Mouse (Mus musculus) naive thymus-derived CD4-positive, alpha-beta T cell, adult 2 months (primary cell): ENCODE results near the gene Cfap221.

Experiments used
- DNase-seq: peaks from one replicate; pipeline ENCODE4 v3.0.0-alpha.2; 2011; ENCODE audit warnings: low read depth

Cfap221 gene

DNA sequence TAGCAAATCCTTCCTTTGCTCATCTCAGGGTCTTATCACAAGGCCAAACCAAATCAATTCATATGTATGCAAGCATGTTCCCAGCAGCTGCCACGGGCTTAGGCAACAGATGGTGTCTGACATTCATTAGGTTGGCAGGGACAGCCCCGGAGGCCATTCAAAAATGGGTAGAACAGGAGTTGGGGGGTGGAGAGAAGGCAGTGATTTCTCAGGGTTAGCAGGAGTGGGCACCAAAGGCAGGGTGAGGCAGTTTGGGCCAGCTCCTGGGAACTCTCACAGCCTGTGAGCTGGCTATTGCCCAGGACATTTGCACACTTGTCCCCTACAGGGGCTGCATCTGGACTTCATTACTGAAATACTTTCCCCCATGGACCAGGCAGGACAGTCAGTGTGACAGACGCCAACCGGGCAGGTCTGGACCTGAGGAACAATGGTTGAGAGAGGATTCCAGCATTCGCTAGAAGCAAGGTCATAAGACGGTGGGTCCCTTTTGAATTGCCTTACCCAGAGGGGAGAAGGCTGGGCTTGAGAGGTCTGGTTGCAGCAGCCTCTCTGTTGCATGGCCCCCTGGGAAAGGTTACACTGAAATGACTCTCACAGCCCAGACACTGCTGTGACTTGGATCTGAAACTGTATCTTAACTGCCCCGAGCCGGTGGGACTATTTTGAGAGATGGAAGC is 94.3 kb downstream of the Cfap221 start:
- no peak for DNase-seq

DNA sequence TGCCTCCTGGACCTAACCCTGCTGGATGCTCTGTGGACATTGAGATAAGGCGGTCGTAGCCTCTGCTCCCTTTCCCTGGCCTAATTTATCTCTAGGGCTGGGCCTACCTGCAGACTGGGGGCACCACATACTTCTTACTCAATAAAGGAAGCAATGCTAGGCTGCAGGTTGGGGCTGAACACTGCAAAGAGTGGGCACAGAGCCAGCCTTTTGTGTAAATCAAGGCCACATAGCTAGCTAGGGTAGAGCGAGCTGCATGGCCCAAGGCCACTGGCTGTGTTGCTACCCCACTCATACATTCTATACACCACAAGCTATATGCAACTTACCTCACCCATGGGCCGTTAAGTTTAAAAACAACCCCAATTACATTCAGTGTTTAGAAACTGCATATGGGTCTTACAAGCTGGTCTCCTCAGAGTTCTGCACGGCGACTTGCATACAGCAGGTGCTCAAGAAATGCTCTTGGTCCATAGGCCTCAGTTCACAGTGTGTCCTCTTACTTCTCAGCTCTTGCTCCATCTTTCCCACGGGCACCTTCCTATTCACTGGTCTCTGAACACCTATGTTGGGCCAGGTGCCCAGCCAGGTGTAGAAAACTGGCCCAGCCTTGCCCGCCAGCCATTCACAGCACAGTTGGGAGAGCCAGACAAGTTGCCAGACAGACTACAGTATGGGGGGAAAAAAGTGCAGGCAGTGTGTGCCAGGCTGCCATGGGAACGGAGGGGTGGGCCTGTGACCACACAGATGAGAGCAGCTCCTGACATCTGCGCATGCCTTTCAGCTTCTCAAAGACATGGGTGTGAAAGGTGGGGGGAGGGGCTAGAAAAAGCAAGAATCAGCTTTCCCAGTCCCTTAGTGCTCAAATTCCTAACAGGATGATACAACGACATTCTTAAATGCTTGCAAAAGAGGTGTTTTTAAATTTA is 97.6 kb downstream of the Cfap221 start:
- no peak for DNase-seq

DNA sequence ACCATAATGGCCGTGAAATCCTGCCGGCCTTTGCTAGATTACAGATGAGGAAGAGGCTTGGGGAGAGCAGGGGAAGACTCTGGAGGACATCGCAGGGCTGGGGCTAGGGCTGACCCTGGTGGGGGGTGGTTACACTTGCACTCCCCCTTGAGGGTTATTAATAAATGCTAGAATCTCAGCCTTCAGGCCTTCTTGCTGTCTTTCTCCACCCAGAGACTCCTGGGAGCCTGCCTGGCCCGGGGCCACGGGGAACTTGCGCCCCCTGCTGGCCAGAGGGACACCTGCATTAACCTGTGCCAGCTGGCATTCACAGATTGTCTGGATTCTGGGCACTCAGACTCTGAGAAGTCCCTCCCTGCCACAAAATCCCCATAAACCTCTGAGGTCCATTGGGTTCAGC is 102.1 kb downstream of the Cfap221 start:
- peak; percentile 75 for DNase-seq

DNA sequence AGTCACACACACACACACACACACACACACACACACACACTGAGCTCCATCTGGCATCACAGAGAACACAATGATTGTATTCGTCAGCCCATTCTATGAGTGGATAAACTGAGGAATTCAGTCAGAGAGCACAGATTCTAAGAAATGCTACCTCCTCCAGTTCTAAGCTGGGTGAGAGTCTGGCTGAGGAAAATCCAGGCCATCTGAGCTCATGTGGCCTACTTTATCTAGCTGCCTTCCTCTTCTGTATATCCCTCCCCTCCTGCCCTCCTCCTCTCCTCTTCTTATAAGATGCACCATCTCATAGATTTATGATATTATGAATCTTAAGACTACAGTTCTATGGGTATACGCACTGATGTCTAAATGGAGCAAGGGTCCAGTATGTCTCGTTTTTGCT is 103.4 kb downstream of the Cfap221 start:
- DNase-seq, result no peak

DNA sequence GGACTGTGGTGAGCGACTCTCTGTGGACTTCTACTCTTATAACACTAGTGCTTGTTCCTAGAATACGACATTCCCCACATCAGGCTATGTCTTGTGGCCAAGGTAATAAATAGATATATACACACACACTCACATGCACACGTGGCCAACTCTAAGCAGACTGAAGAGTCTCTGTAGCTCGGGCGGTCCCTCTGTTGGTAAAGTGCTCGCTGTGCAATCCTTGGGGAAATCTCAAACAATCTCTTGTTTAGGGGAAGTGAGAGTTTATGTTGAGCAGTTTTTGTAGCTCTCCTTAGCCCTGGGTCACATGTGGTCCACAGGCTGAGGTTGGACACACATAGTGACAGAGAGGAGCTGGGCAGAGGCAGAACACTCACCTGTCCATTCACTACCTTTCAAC is 104.1 kb downstream of the Cfap221 start:
- no peak for DNase-seq

DNA sequence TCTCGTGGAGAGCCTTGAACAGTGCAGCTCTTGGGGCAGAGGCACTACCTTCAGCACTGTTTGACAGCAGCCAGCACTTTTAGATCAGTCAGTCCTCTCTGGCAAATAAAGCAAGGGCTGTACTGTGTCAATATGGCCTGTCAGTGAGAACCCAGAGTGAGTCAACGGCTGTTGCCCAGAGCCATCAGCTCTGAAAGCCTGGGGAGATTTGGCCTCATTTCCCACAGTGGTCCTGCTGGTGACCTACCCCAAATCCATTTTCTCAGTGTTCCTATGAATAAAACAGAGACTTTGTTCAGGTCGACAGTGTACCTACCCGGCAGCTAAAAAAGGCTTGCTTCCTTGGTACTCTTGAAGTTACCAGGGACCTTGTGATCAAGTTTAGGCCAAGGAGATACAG is 105.2 kb downstream of the Cfap221 start:
- no peak for DNase-seq

DNA sequence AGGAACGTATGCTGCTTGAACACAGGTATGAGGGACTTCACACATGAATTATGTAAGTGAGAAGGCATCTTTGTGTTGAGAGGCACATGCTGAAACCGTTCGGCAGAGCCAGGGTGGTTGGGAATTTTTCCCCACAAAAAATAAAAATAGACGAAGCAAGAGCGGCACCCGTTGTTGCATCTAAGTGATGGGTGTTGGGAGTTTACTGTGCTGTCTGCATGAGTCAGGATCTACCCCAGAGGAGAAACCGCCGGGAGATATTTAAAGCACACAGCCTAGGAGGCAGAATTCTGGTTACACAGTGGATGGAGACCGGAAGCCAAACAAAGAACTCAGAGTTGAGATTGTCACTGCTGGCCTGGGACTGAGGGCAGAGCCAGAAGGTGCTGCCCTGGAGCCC is 105.9 kb downstream of the Cfap221 start:
- no peak for DNase-seq

DNA sequence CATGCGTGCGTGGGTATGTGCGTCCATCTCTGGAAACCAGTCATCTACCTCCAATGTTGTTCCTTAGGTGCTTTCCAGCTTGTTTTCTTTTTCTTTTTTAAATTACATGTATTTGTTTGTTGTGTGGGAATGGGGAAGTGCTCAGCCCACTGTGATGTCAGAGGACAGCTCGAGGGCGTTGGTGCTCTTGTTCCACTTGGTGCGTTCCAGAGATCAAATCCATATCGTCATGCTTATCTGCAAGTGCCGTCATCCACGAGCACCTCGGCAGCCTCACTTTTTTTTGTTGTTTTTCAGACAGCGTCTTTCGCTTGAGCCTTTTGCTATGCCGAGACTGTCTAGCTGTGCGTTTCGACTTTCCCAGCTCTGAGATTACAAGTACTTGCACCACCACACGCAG is 107.7 kb downstream of the Cfap221 start:
- no peak for DNase-seq

DNA sequence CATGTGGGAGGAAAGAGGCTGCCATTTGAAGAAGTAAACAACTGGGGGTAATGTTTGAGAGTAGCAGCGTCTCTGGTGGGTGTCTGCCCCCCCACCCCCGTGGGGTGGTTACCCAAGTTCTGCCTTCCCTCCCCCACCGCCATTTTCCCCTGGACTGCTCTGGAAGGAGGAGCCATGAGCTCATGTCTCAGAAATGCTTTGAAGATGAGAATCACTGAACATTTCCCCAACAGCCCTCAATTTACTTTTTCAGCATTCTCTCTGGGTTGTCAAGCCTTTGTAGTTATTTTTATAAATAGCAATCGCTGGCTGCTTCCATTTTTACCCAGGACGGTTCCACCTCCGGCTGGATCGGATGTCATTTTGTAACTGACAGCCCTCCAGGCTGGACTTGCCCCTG is 110.7 kb downstream of the Cfap221 start:
- no peak for DNase-seq

DNA sequence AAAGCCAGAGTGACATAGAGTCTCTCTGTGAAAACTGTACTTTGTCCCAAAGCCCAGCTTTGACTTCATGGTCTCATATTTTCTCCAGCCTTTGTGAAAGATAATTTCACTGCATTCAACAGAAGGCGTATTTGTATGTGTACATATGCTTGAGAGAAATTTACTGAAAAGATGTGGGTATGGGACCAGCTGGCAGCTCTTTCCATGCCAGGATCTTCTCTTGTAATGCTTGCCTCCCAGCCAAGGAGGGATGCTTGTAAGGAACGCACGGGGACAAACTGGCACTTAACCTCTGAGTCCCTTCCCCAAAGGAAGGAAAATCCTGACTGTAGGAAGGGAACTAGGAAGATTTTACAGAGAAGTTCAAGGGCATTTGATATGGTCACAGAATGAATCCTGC is 112.8 kb downstream of the Cfap221 start:
- no peak for DNase-seq

DNA sequence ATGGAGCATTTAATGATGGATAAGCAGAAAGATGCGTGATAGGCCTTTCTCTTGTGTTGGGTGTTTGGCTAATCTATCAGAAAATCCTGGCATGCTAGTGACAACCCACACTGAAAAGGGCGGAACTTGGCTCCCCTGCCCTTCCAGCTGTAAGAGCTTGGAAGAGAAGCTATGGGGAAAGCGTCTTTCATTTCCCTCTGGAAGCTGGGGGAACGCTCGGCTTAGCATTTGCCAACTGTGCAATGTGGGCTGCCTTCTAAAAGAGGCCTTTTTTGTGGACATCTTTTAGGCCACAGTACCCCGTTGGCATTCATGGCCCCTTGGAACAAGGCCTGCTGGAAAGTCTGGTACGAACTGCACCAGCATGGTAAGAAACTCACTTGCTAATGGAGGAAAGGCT is 118.1 kb downstream of the Cfap221 start:
- DNase-seq, result no peak

DNA sequence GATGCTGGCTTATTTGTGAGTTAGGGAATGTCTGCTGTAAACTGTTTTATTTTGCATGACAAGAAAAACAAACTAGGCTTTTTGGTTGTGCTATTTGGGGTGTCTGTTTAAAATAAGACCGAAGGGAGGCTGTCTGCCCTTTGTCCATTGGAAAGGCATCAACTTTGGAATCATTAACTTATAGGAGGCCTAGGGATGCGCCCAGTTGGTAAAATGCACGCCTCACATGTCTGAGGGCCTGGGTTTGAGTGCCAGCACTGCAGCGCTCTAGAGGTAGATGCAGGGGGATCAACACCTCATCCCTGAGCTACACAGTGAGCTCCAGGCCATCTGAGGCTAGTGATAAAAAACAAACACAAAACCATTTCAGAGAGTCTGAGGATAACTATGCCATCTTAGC is 119.6 kb downstream of the Cfap221 start:
- no peak for DNase-seq
